Mouse (Mus musculus) stomach, embryonic 14.5 days (tissue): ENCODE results near the gene Gm5105. TPM values are rescaled to one million over a fixed set of nuclear protein-coding genes. Genes with fewer than 3 reads are reported as not detected.

ENCODE experiments used
- ATAC-seq: fragments of 200-750 bp; cut with Nextera tagmentation; 2 replicates; pipeline ENCODE4 v1.8.0; 2017; ENCODE audit warnings: low read depth, moderate TSS enrichment; ENCODE audit not compliant: insufficient number of reproducible peaks, insufficient read depth, low FRiP score
- H3K27ac ChIP-seq: fragments of 300-500 bp; sonication (generic); 2 replicates; pipeline ENCODE4 v1.5.1; 2014; ENCODE audit warnings: mild to moderate bottlenecking, low read length, moderate library complexity, mixed read lengths
- H3K27me3 ChIP-seq: fragments of 300-500 bp; sonication (generic); 2 replicates; pipeline ENCODE4 v1.6.1; 2014; ENCODE audit warnings: low read length, control low read depth, mixed read lengths; ENCODE audit not compliant: control insufficient read depth, insufficient read depth
- H3K36me3 ChIP-seq: fragments of 300-500 bp; sonication (generic); 2 replicates; pipeline ENCODE4 v1.6.1; 2014; ENCODE audit warnings: mild to moderate bottlenecking, control low read depth, low read length, moderate library complexity, mixed read lengths; ENCODE audit not compliant: control insufficient read depth, insufficient read depth
- H3K4me1 ChIP-seq: fragments of 300-500 bp; sonication (generic); 2 replicates; pipeline ENCODE4 v1.6.1; 2014; ENCODE audit warnings: low read length, control low read depth, mixed read lengths; ENCODE audit not compliant: control insufficient read depth, insufficient read depth
- H3K4me2 ChIP-seq: fragments of 300-500 bp; sonication (generic); replicated peaks from 2 replicates; pipeline ENCODE4 v1.6.1; 2014; ENCODE audit warnings: low read depth, low read length, control low read depth
- H3K4me3 ChIP-seq: fragments of 300-500 bp; sonication (generic); 2 replicates; pipeline ENCODE4 v1.5.1; 2014; ENCODE audit warnings: low read depth, low read length, control low read depth
- H3K9ac ChIP-seq: fragments of 300-500 bp; sonication (generic); replicated peaks from 2 replicates; pipeline ENCODE4 v1.6.1; 2014; ENCODE audit warnings: low read depth, mild to moderate bottlenecking, control low read depth, low read length, moderate library complexity, mixed read lengths
- H3K9me3 ChIP-seq: fragments of 300-500 bp; sonication (generic); 2 replicates; pipeline ENCODE4 v1.6.1; 2016; ENCODE audit warnings: low read depth, low read length, control low read depth; ENCODE audit not compliant: control insufficient read depth
- WGBS: fragments of 180-500 bp; shearing (Covaris S2); extraction: QIAGEN DNeasy Blood & Tissue Kit; methylation state at CpG from one replicate; pipeline ENCODE4 v1.1.7; 2014; 5-methylcytosine and 5-hydroxymethylcytosine counted together
- polyA plus RNA-seq: library from polyadenylated mRNA; unstranded; fragments of >200 nt; fragmentation: Nextera tagmentation; extraction: Ambion mirVana; gene quantifications from 2 replicates; pipeline ENCODE4 v1.2.1, GENCODE M21; 2014

Gene Gm5105
- polyA plus RNA-seq, 1 experiment from 2014 or later, result not detected

DNA sequence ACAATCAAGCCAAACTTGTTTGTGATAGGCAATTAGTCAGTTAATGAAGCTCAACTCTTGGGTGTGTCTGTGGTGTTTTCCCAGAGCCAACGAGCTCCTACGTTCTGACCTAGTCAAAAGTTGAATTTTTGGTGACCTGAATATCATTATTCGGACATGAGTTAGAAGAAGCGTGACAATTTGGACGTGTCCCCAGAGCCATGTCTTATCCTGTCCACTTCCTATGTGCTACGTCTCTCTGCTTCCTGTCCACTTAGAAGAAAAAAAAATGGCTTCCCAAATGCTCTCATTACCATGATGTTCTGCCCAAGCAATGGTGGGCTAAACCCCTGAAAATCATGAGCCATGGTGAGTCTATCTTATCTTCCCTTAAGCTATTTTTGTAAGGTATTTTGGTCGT is 63.9 kb downstream of the Gm5105 start:
- Histone ChIP-seq H3K36me3 (no peaks in the 10 kb centered on the region), H3K4me3 (no peak overlapping the region), H3K9me3 (no peaks in the 10 kb centered on the region), H3K27ac (no peak overlapping the region), H3K27me3 (no peaks in the 10 kb centered on the region), H3K4me2 (no peak overlapping the region), H3K4me1 (peaks cover 4% of the 10 kb centered on the region; the same call in 1 of the 2 replicates), H3K9ac (no peak overlapping the region)
- ATAC-seq, result no peak
- WGBS, result 88% methylated on average over 7 of the region's 7 CpGs

GRCm38 (mm10) chr3:138002545-138002944 is 64.6 kb downstream of the Gm5105 start:
- H3K9ac ChIP-seq, result no peak overlapping the region
- no peak overlapping the region for H3K27ac ChIP-seq
- H3K4me1 ChIP-seq, result peaks cover 4% of the 10 kb centered on the region; the same call in 1 of the 2 replicates
- no peak overlapping the region for H3K4me3 ChIP-seq
- no peak overlapping the region for H3K4me2 ChIP-seq
- no peaks in the 10 kb centered on the region for H3K9me3 ChIP-seq
- 65% methylated on average over 6 of the region's 6 CpGs for WGBS
- H3K36me3 ChIP-seq, result no peaks in the 10 kb centered on the region
- ATAC-seq, result no peak
- H3K27me3 ChIP-seq, result no peaks in the 10 kb centered on the region

DNA sequence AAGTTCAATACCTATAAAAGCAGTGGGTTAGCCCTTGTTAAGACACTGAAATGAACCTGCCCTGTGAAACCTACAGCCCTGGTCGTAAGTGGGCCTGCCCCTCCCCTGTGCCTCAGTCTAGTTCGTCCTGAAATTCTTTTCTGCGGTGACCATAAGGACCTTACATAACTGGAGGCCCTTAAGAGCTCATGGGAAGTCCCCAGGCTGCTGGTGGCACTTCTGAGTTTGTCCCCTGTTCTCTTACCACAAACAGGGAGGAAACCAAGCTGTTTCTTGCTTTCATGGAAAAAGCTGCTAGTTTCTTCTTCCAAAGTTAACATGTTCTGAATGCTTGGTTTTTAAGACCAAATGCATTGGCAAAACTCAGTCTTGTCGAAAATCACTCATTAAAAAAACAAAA is 65.3 kb downstream of the Gm5105 start:
- Histone ChIP-seq H3K4me2 (no peak overlapping the region), H3K9ac (no peak overlapping the region), H3K4me1 (peaks cover 4% of the 10 kb centered on the region; the same call in 1 of the 2 replicates), H3K4me3 (no peak overlapping the region), H3K27ac (no peak overlapping the region), H3K36me3 (no peaks in the 10 kb centered on the region), H3K27me3 (no peaks in the 10 kb centered on the region), H3K9me3 (no peaks in the 10 kb centered on the region)
- WGBS, result 78% methylated on average over 4 of the region's 4 CpGs
- no peak for ATAC-seq

GRCm38 (mm10) chr3:138000724-138001069 is 66.5 kb downstream of the Gm5105 start:
- Histone ChIP-seq H3K9ac (no peak overlapping the region), H3K4me2 (no peak overlapping the region), H3K9me3 (no peaks in the 10 kb centered on the region), H3K36me3 (no peaks in the 10 kb centered on the region), H3K27me3 (no peaks in the 10 kb centered on the region), H3K4me3 (no peak overlapping the region), H3K4me1 (peaks cover 4% of the 10 kb centered on the region; the same call in 1 of the 2 replicates), H3K27ac (no peak overlapping the region)
- 62% methylated on average over 4 of the region's 4 CpGs for WGBS
- no peak for ATAC-seq

- Histone ChIP-seq H3K36me3 (no peaks in the 10 kb centered on the region), H3K9me3 (no peaks in the 10 kb centered on the region), H3K4me1 (peaks cover 4% of the 10 kb centered on the region; the same call in 1 of the 2 replicates), H3K4me2 (no peak overlapping the region), H3K9ac (no peak overlapping the region), H3K27ac (no peak overlapping the region), H3K4me3 (no peak overlapping the region), H3K27me3 (no peaks in the 10 kb centered on the region)
- 92% methylated on average over 8 of the region's 8 CpGs for WGBS
- no peak for ATAC-seq
Measured at GRCm38 (mm10) chr3:138000062-138000723, 67.0 kb downstream of the Gm5105 start.

DNA sequence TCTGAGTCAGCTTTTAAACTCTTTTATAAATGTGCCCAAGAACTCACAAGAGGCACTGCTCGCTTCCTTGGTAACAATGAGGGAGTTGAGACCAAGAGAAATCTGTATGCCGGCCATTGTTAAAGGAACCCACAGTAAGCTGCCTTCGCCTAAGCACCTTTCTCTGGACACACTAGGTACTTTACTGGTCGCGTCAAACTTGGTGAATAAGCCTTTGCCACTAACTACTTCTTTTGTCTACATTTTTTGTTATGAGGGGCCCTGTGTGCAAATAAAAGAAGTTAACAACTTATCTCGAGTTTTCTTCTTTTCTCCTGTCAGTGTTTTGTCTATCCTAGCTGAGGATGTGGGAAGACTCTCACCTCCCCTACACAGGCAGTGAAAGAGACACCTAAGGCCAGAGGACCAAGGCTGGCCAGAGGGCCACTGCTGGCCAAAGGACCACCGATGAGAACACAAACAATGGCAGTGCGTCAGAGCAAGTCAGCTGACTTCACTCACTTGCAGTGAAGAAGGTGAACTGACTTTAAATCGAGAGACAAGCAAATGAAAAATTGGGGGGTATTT is 67.9 kb downstream of the Gm5105 start:
- H3K4me2 ChIP-seq, result no peak overlapping the region
- WGBS, result 72% methylated on average over 9 of the region's 9 CpGs
- peaks cover 4% of the 10 kb centered on the region; the same call in 1 of the 2 replicates for H3K4me1 ChIP-seq
- no peaks in the 10 kb centered on the region for H3K36me3 ChIP-seq
- no peak for ATAC-seq
- H3K27me3 ChIP-seq, result no peaks in the 10 kb centered on the region
- H3K4me3 ChIP-seq, result no peak overlapping the region
- H3K9ac ChIP-seq, result no peak overlapping the region
- H3K9me3 ChIP-seq, result no peaks in the 10 kb centered on the region
- H3K27ac ChIP-seq, result no peak overlapping the region

Other genes with a start within 250 kb of the Gm5105 start
- gene H2afz, start 202.9 kb downstream of the Gm5105 start, polyA plus RNA-seq, result 1,649 and 1,659 TPM in 2 replicates
- 9.3 and 9.8 TPM in 2 replicates for gene Dnajb14, start 199.7 kb downstream of the Gm5105 start, polyA plus RNA-seq
- 110 and 119 TPM in 2 replicates for gene Lamtor3, start 148.9 kb downstream of the Gm5105 start, polyA plus RNA-seq
- gene Dapp1, start 85.8 kb downstream of the Gm5105 start, polyA plus RNA-seq, result 12.0 and 14.7 TPM in 2 replicates
- gene 1110002E22Rik, start 2.3 kb downstream of the Gm5105 start, polyA plus RNA-seq, result 0.04 and 0.16 TPM in 2 replicates
- gene Trmt10a, start 76.1 kb upstream of the Gm5105 start, polyA plus RNA-seq, result 10.2 and 11.1 TPM in 2 replicates
- gene Mttp, start 77.6 kb upstream of the Gm5105 start, polyA plus RNA-seq, result 7.6 and 8.8 TPM in 2 replicates
- 0.38 and 0.80 TPM in 2 replicates for gene 4930579F01Rik, start 126.4 kb upstream of the Gm5105 start, polyA plus RNA-seq
- gene Adh7, start 150.4 kb upstream of the Gm5105 start, polyA plus RNA-seq, result 0.24 and 0.41 TPM in 2 replicates
- 9.9 and 13.8 TPM in 2 replicates for gene Adh1, start 193.6 kb upstream of the Gm5105 start, polyA plus RNA-seq
- gene Adh6a, start 245.9 kb upstream of the Gm5105 start, polyA plus RNA-seq, result not detected in 2 replicates